Mouse (Mus musculus) CH12.LX (cell line): ENCODE data around the gene Ptma. TPM values are rescaled to one million over a fixed set of nuclear protein-coding genes. Genes with fewer than 3 reads are reported as not detected.

Experiments used
- DNase-seq: peaks from one replicate; pipeline ENCODE4 v3.0.0-alpha.2; 2013; ENCODE audit errors: extremely low read depth
- H3K27ac ChIP-seq: 2 replicates; pipeline ENCODE4 v1.5.1; 2012; ENCODE audit warnings: low read depth, mild to moderate bottlenecking, control low read depth, moderate library complexity; ENCODE audit not compliant: insufficient read depth
- H3K27me3 ChIP-seq: replicated peaks from 2 replicates; pipeline ENCODE3; 2012; ENCODE audit warnings: inconsistent platforms
- H3K36me3 ChIP-seq, 2 experiments: replicated peaks in 1 of 2; 2 replicates each; pipeline versions ENCODE3 to v1.6.1; 2012; ENCODE audit warnings: inconsistent platforms in 1 of 2, low read length in 1 of 2, mild to moderate bottlenecking in 1 of 2, mixed read lengths in 1 of 2, moderate library complexity in 1 of 2; ENCODE audit not compliant: control insufficient read depth in 1 of 2, insufficient read depth in 1 of 2
- H3K4me1 ChIP-seq, 2 experiments: 2 replicates each; pipeline ENCODE4 v1.6.1; 2012; ENCODE audit warnings: inconsistent platforms in 1 of 2, moderate library complexity in 1 of 2; ENCODE audit not compliant: insufficient read depth in 2 of 2, control insufficient read depth in 1 of 2
- H3K4me2 ChIP-seq: 2 replicates; pipeline ENCODE4 v1.6.1; 2012; ENCODE audit warnings: low read depth, mild to moderate bottlenecking, control low read depth; ENCODE audit not compliant: poor library complexity, insufficient read depth, severe bottlenecking
- H3K4me3 ChIP-seq, 3 experiments: fragments of 150-350 bp in 1 of 3; sonication (generic) in 1 of 3; replicated peaks in 1 of 3; 2 replicates each; pipeline versions ENCODE3 to v1.5.1; 2011 to 2012; ENCODE audit warnings: low read depth in 2 of 3, low read length in 2 of 3, mild to moderate bottlenecking in 2 of 3, moderate library complexity in 2 of 3, control low read depth in 1 of 3, improper control_type of control experiment in 1 of 3, inconsistent platforms in 1 of 3, mixed read lengths in 1 of 3; ENCODE audit not compliant: poor library complexity in 1 of 3
- H3K79me2 ChIP-seq: replicated peaks from 2 replicates; pipeline ENCODE4 v1.6.1; 2012; ENCODE audit warnings: mild to moderate bottlenecking, moderate library complexity; ENCODE audit not compliant: control insufficient read depth, poor library complexity, insufficient read depth, severe bottlenecking; ENCODE audit errors: extremely low read depth
- H3K9ac ChIP-seq: 2 replicates; pipeline ENCODE4 v1.6.1; 2012; ENCODE audit warnings: low read depth, mild to moderate bottlenecking, control low read depth, moderate library complexity; ENCODE audit not compliant: insufficient read depth
- H3K9me3 ChIP-seq: replicated peaks from 2 replicates; pipeline ENCODE3; 2012; ENCODE audit warnings: low read length, inconsistent platforms, mixed read lengths
- BHLHE40 ChIP-seq: IDR thresholded peaks from 2 replicates; pipeline ENCODE4 v1.6.1; 2011; ENCODE audit warnings: mild to moderate bottlenecking, low read depth, low read length, improper control_type of control experiment
- CHD1 ChIP-seq: IDR thresholded peaks from 2 replicates; pipeline ENCODE4 v1.6.1; 2012; ENCODE audit warnings: low read depth, low read length, improper control_type of control experiment, inconsistent platforms
- CHD2 ChIP-seq: IDR thresholded peaks from 2 replicates; pipeline ENCODE4 v1.6.1; 2011; ENCODE audit warnings: low read length, improper control_type of control experiment
- CTCF ChIP-seq, 2 experiments: IDR thresholded peaks in 1 of 2; conservative IDR thresholded peaks in 1 of 2; 2 replicates each; pipeline ENCODE4 v1.5.1; 2011 to 2012; ENCODE audit warnings: low read depth in 2 of 2, low read length in 2 of 2, improper control_type of control experiment in 1 of 2, inconsistent platforms in 1 of 2, mild to moderate bottlenecking in 1 of 2, moderate library complexity in 1 of 2
- E2F4 ChIP-seq: IDR thresholded peaks from 2 replicates; pipeline ENCODE4 v1.6.1; 2011; ENCODE audit warnings: low read depth, low read length, improper control_type of control experiment; ENCODE audit not compliant: insufficient replicate concordance
- ELF1 ChIP-seq: IDR thresholded peaks from 2 replicates; pipeline ENCODE4 v1.6.1; 2014; ENCODE audit warnings: low read depth, mild to moderate bottlenecking, inconsistent platforms, low read length, improper control_type of control experiment
- EP300 ChIP-seq: IDR thresholded peaks from 2 replicates; pipeline ENCODE4 v1.6.1; 2011; ENCODE audit warnings: low read length, improper control_type of control experiment
- ETS1 ChIP-seq: conservative IDR thresholded peaks from 2 replicates; pipeline ENCODE4 v1.6.1; 2012; ENCODE audit warnings: low read depth, mild to moderate bottlenecking, inconsistent platforms, low read length, improper control_type of control experiment, moderate library complexity
- GABPA ChIP-seq: IDR thresholded peaks from 2 replicates; pipeline ENCODE4 v1.6.1; 2012; ENCODE audit warnings: low read depth, low read length, improper control_type of control experiment, inconsistent platforms; ENCODE audit not compliant: insufficient replicate concordance
- HCFC1 ChIP-seq: IDR thresholded peaks from 2 replicates; pipeline ENCODE4 v1.6.1; 2012; ENCODE audit warnings: low read depth, mild to moderate bottlenecking, inconsistent platforms, low read length, improper control_type of control experiment
- IRF4 ChIP-seq: IDR thresholded peaks from 2 replicates; pipeline ENCODE4 v1.6.1; 2014; ENCODE audit warnings: low read depth, mild to moderate bottlenecking, inconsistent platforms, low read length, improper control_type of control experiment
- JUN ChIP-seq: IDR thresholded peaks from 2 replicates; pipeline ENCODE4 v1.6.1; 2011; ENCODE audit warnings: low read depth, mild to moderate bottlenecking, low read length, improper control_type of control experiment, moderate library complexity; ENCODE audit not compliant: insufficient read depth
- JUND ChIP-seq: conservative IDR thresholded peaks from 2 replicates; pipeline ENCODE4 v1.6.1; 2011; ENCODE audit warnings: low read depth, low read length, improper control_type of control experiment
- KAT2A ChIP-seq: IDR thresholded peaks from 2 replicates; pipeline ENCODE4 v1.6.1; 2012; ENCODE audit warnings: low read length, improper control_type of control experiment, inconsistent platforms; ENCODE audit not compliant: insufficient replicate concordance
- MAFK ChIP-seq: IDR thresholded peaks from 2 replicates; pipeline ENCODE4 v1.6.1; 2011; ENCODE audit warnings: low read length, improper control_type of control experiment; ENCODE audit not compliant: insufficient replicate concordance
- MAX ChIP-seq: IDR thresholded peaks from 2 replicates; pipeline ENCODE4 v1.6.1; 2011; ENCODE audit warnings: low read length, improper control_type of control experiment
- MAZ ChIP-seq: IDR thresholded peaks from 2 replicates; pipeline ENCODE4 v1.6.1; 2012; ENCODE audit warnings: low read depth, mild to moderate bottlenecking, inconsistent platforms, low read length, improper control_type of control experiment, moderate library complexity
- MEF2A ChIP-seq: IDR thresholded peaks from 2 replicates; pipeline ENCODE4 v1.6.1; 2014; ENCODE audit warnings: low read depth, mild to moderate bottlenecking, inconsistent platforms, low read length, improper control_type of control experiment, borderline replicate concordance
- MXI1 ChIP-seq: IDR thresholded peaks from 2 replicates; pipeline ENCODE4 v1.6.1; 2011; ENCODE audit warnings: mild to moderate bottlenecking, low read depth, low read length, improper control_type of control experiment
- MYC ChIP-seq: IDR thresholded peaks from 2 replicates; pipeline ENCODE4 v1.6.1; 2011; ENCODE audit warnings: low read depth, mild to moderate bottlenecking, improper control_type of control experiment, low read length
- NELFE ChIP-seq: IDR thresholded peaks from 2 replicates; pipeline ENCODE4 v1.6.1; 2011; ENCODE audit warnings: low read depth, low read length, improper control_type of control experiment
- NRF1 ChIP-seq: IDR thresholded peaks from 2 replicates; pipeline ENCODE4 v1.6.1; 2014; ENCODE audit warnings: low read depth, mild to moderate bottlenecking, inconsistent platforms, low read length, improper control_type of control experiment, moderate library complexity
- PAX5 ChIP-seq: IDR thresholded peaks from 2 replicates; pipeline ENCODE4 v1.6.1; 2012; ENCODE audit warnings: low read length, inconsistent platforms, mixed read lengths
- POLR2A ChIP-seq: IDR thresholded peaks from 2 replicates; pipeline ENCODE4 v1.6.1; 2011; ENCODE audit warnings: low read depth, mild to moderate bottlenecking, improper control_type of control experiment, low read length
- POLR2AphosphoS2 ChIP-seq: IDR thresholded peaks from 2 replicates; pipeline ENCODE4 v1.6.1; 2011; ENCODE audit warnings: low read depth, low read length, improper control_type of control experiment
- RAD21 ChIP-seq: IDR thresholded peaks from 2 replicates; pipeline ENCODE4 v1.6.1; 2011; ENCODE audit warnings: low read depth, mild to moderate bottlenecking, low read length, improper control_type of control experiment, moderate library complexity
- RCOR1 ChIP-seq: conservative IDR thresholded peaks from 2 replicates; pipeline ENCODE4 v1.6.1; 2012; ENCODE audit warnings: low read depth, mild to moderate bottlenecking, inconsistent platforms, low read length, improper control_type of control experiment
- SIN3A ChIP-seq: IDR thresholded peaks from 2 replicates; pipeline ENCODE4 v1.6.1; 2012; ENCODE audit warnings: low read length, improper control_type of control experiment, inconsistent platforms
- SMC3 ChIP-seq: IDR thresholded peaks from 2 replicates; pipeline ENCODE4 v1.6.1; 2011; ENCODE audit warnings: low read depth, low read length, improper control_type of control experiment
- TBP ChIP-seq: conservative IDR thresholded peaks from 2 replicates; pipeline ENCODE4 v1.6.1; 2011; ENCODE audit warnings: low read depth, low read length, improper control_type of control experiment
- TCF12 ChIP-seq: IDR thresholded peaks from 2 replicates; pipeline ENCODE4 v1.6.1; 2014; ENCODE audit warnings: low read depth, mild to moderate bottlenecking, inconsistent platforms, low read length, improper control_type of control experiment
- UBTF ChIP-seq: IDR thresholded peaks from 2 replicates; pipeline ENCODE4 v1.6.1; 2012; ENCODE audit warnings: low read depth, mild to moderate bottlenecking, inconsistent platforms, low read length, improper control_type of control experiment, moderate library complexity
- USF1 ChIP-seq: IDR thresholded peaks from 2 replicates; pipeline ENCODE4 v1.6.1; 2014; ENCODE audit warnings: low read depth, mild to moderate bottlenecking, inconsistent platforms, low read length, improper control_type of control experiment
- USF2 ChIP-seq: conservative IDR thresholded peaks from 2 replicates; pipeline ENCODE4 v1.6.1; 2011; ENCODE audit warnings: low read depth, low read length, improper control_type of control experiment
- ZC3H11A ChIP-seq: IDR thresholded peaks from 2 replicates; pipeline ENCODE4 v1.6.1; 2012; ENCODE audit warnings: low read depth, mild to moderate bottlenecking, inconsistent platforms, low read length, improper control_type of control experiment
- ZKSCAN1 ChIP-seq: IDR thresholded peaks from 2 replicates; pipeline ENCODE4 v1.6.1; 2012; ENCODE audit warnings: low read depth, inconsistent platforms, low read length, improper control_type of control experiment, borderline replicate concordance
- ZMIZ1 ChIP-seq: IDR thresholded peaks from 2 replicates; pipeline ENCODE4 v1.6.1; 2012; ENCODE audit warnings: low read depth, mild to moderate bottlenecking, inconsistent platforms, low read length, improper control_type of control experiment
- ZNF384 ChIP-seq: IDR thresholded peaks from 2 replicates; pipeline ENCODE4 v1.6.1; 2012; ENCODE audit warnings: low read depth, low read length, improper control_type of control experiment, inconsistent platforms
- dilution Hi-C: fragments of 300-500 bp; cut with MboI; formaldehyde crosslinking; loops from 2 replicates; pipeline ENCODE4 v1.14.3; 2020; ENCODE audit warnings: low sequenced_read_pairs; ENCODE audit not compliant: extremely low pct_unique_long_range_greater_than_20kb, extremely low pct_ligation_motif_present
- in situ Hi-C: fragments of 300-500 bp; cut with MboI; formaldehyde crosslinking; loops from 3 replicates; pipeline ENCODE4 v1.14.3; 2019; ENCODE audit warnings: low sequenced_read_pairs, low pct_ligation_motif_present, low pct_unique_long_range_greater_than_20kb, mixed read lengths
- polyA plus RNA-seq: library from polyadenylated mRNA; unstranded; fragments of >175 nt; gene quantifications from 2 replicates; pipeline ENCODE4 v1.2.1, GENCODE M21; 2012; ENCODE audit warnings: low read depth; ENCODE audit not compliant: insufficient read length
- total RNA-seq, 2 experiments: library from RNA; depleted of rRNA; stranded (reverse); fragments of 300-350 nt in 1 of 2; fragments of >200 nt in 1 of 2; gene quantifications; 2 replicates each; pipeline ENCODE4 v1.2.3; 2012 to 2014

The Ptma gene
- total and polyA plus RNA-seq, 3 experiments, result 2,835 to 5,324 (median 5,084) TPM

- H3K79me2 ChIP-seq, result no peaks in the 10 kb centered on the region; the same call in 1 of the 2 replicates
- in situ Hi-C loops (no loop called here), dilution Hi-C loops (no loop called here)
- H3K36me3 ChIP-seq, result no peaks in the 10 kb centered on the region
- H3K4me3 ChIP-seq, result peak overlapping the region; percentile 91 to 99 (median 96)
- H3K9ac ChIP-seq, result peak overlapping the region; percentile 97
- peak overlapping the region; percentile 91 for H3K27ac ChIP-seq
- TF ChIP-seq JUN (no peak; the same call in 1 of the 2 replicates), CHD2 (no peak), MAZ (peak; percentile 76; the same call in 1 of the 2 replicates), MAX (peak; percentile 17; the same call in 1 of the 2 replicates), TBP (no peak), GABPA (no peak), ZKSCAN1 (no peak), JUND (no peak), BHLHE40 (peak; percentile 42; the same call in 1 of the 2 replicates), POLR2AphosphoS2 (peak; percentile 73; the same call in 1 of the 2 replicates), ZC3H11A (peak; percentile 98), UBTF (no peak), MYC (peak; percentile 41; the same call in 1 of the 2 replicates), USF2 (no peak), MEF2A (peak; percentile 93), RAD21 (no peak), SMC3 (peak; percentile 37), POLR2A (peak; percentile 92), E2F4 (peak; percentile 94; the same call in 1 of the 2 replicates), KAT2A (peak; percentile 74; the same call in 1 of the 2 replicates), USF1 (no peak), SIN3A (peak; percentile 59), IRF4 (peak; percentile 82), TCF12 (no peak; the same call in none of the 2 replicates), HCFC1 (peak; percentile 88), MXI1 (no peak; the same call in 1 of the 2 replicates), ELF1 (peak; percentile 80), CHD1 (no peak), NRF1 (peak; percentile 85), CTCF (conservative IDR thresholded peaks at IDR 0.05 in 1 of 2, IDR thresholded peaks at IDR 0.05 in 1 of 2; ENCODE audit: low read depth in 2 of 2, low read length in 2 of 2) (no peak), ETS1 (peak; percentile 26; the same call in 1 of the 2 replicates), MAFK (no peak), NELFE (peak; percentile 93), ZMIZ1 (peak; percentile 84), PAX5 (no peak), RCOR1 (peak; percentile 79), ZNF384 (no peak), EP300 (no peak)
- TF ChIP-seq, all 38 proteins: peak for 20
- Histone ChIP-seq H3K9me3 (no peaks in the 10 kb centered on the region), H3K4me2 (peak overlapping the region; percentile 18; the same call in 1 of the 2 replicates), H3K27me3 (no peaks in the 10 kb centered on the region), H3K4me1 (peaks cover 21 to 38% of the 10 kb centered on the region in 2 experiments)
- peak; percentile 98 for DNase-seq
These were observed 39.1 kb upstream of the Ptma start for GRCm38 (mm10) chr1:86487295-86487907.
